Mouse (Mus musculus) liver, embryonic 16.5 days (tissue): Measurements from ENCODE around the gene Erf. TPM values are rescaled to one million over a fixed set of nuclear protein-coding genes. Genes with fewer than 3 reads are reported as not detected.

Experiments used
- ATAC-seq: fragments of 200-750 bp; cut with Nextera tagmentation; 2 replicates; pipeline ENCODE4 v1.8.0; 2017; ENCODE audit warnings: low read depth, mild to moderate bottlenecking, moderate number of reproducible peaks, moderate library complexity
- H3K27ac ChIP-seq: fragments of 300-500 bp; sonication (generic); 2 replicates; pipeline ENCODE4 v1.5.1; 2014; ENCODE audit warnings: mild to moderate bottlenecking, low read length
- H3K27me3 ChIP-seq: fragments of 300-500 bp; sonication (generic); 2 replicates; pipeline ENCODE4 v1.6.1; 2014; ENCODE audit warnings: low read depth, low read length, mixed read lengths; ENCODE audit not compliant: control insufficient read depth, insufficient read depth
- H3K36me3 ChIP-seq: fragments of 300-500 bp; sonication (generic); 2 replicates; pipeline ENCODE4 v1.6.1; 2014; ENCODE audit warnings: mild to moderate bottlenecking; ENCODE audit not compliant: control insufficient read depth, insufficient read depth
- H3K4me1 ChIP-seq: fragments of 300-500 bp; sonication (generic); 2 replicates; pipeline ENCODE4 v1.6.1; 2014; ENCODE audit warnings: low read depth, low read length, mixed read lengths; ENCODE audit not compliant: control insufficient read depth
- H3K4me2 ChIP-seq: fragments of 300-500 bp; sonication (generic); 2 replicates; pipeline ENCODE4 v1.6.1; 2014; ENCODE audit warnings: low read depth, low read length, mixed read lengths
- H3K4me3 ChIP-seq: fragments of 300-500 bp; sonication (generic); 2 replicates; pipeline ENCODE4 v1.5.1; 2014; ENCODE audit warnings: low read depth, mild to moderate bottlenecking, low read length
- H3K9ac ChIP-seq: fragments of 300-500 bp; sonication (generic); 2 replicates; pipeline ENCODE4 v1.6.1; 2014; ENCODE audit warnings: low read depth, low read length
- H3K9me3 ChIP-seq: fragments of 300-500 bp; sonication (generic); replicated peaks from 2 replicates; pipeline ENCODE4 v1.6.1; 2016; ENCODE audit warnings: low read length; ENCODE audit not compliant: control insufficient read depth
- WGBS: fragments of 180-500 bp; shearing (Covaris S2); extraction: QIAGEN DNeasy Blood & Tissue Kit; methylation state at CpG from one replicate; pipeline ENCODE4 v1.1.7; 2014; ENCODE audit not compliant: insufficient replicate concordance; 5-methylcytosine and 5-hydroxymethylcytosine counted together
- polyA plus RNA-seq: library from polyadenylated mRNA; unstranded; fragments of >200 nt; fragmentation: Nextera tagmentation; extraction: Ambion mirVana; gene quantifications from 2 replicates; pipeline ENCODE4 v1.2.1, GENCODE M21; 2015

The Erf gene
- polyA plus RNA-seq, result 3.4 and 3.6 TPM in 2 replicates

- H3K27ac ChIP-seq, result peak within 1 kb of the TSS; percentile 84
- under 1% methylated on average over 62 of the region's 81 CpGs for WGBS
Measured at GRCm38 (mm10) chr7:25250141-25250972, at the start of gene Erf. Gene Erf (minus strand): TSS chr7:25250761.

GRCm38 (mm10) chr7:25297454-25298325 is 47.1 kb upstream of the Erf start, which contains the start of gene Pafah1b3:
Gene Pafah1b3 (minus strand): TSS chr7:25297986.
- Histone ChIP-seq H3K4me1 (peaks cover 19% of the 10 kb centered on the region), H3K36me3 (peaks cover 12% of the 10 kb centered on the region), H3K4me3 (peak within 1 kb of the TSS; percentile 73), H3K27me3 (no peaks in the 10 kb centered on the region), H3K4me2 (peak within 1 kb of the TSS; percentile 88), H3K9ac (peak within 1 kb of the TSS; percentile 77), H3K27ac (peak within 1 kb of the TSS; percentile 75), H3K9me3 (no peaks in the 10 kb centered on the region)
- ATAC-seq, result peak; percentile 88
- WGBS, result under 1% methylated on average over 51 of the region's 52 CpGs

More at GRCm38 (mm10) chr7:25250141-25250972, at the start of gene Erf:
- Histone ChIP-seq H3K9ac (peak within 1 kb of the TSS; percentile 85), H3K9me3 (no peaks in the 10 kb centered on the region), H3K4me2 (peak within 1 kb of the TSS; percentile 97), H3K4me1 (peaks cover 44% of the 10 kb centered on the region), H3K4me3 (peak within 1 kb of the TSS; percentile 82), H3K27me3 (no peaks in the 10 kb centered on the region), H3K36me3 (no peaks in the 10 kb centered on the region)
- ATAC-seq, result peak; percentile 87

- Histone ChIP-seq H3K36me3 (peaks cover 19% of the 10 kb centered on the region), H3K4me3 (peak overlapping the region; percentile 73), H3K9ac (peak overlapping the region; percentile 77), H3K4me1 (peaks cover 19% of the 10 kb centered on the region), H3K4me2 (peak overlapping the region; percentile 88), H3K27ac (no peak overlapping the region; the same call in 1 of the 2 replicates), H3K9me3 (no peaks in the 10 kb centered on the region), H3K27me3 (no peaks in the 10 kb centered on the region)
- ATAC-seq, result peak; percentile 7; the same call in 1 of the 2 replicates
- WGBS, result 1% methylated on average over 21 of the region's 21 CpGs
Measured at GRCm38 (mm10) chr7:25296945-25297453, 46.4 kb upstream of the Erf start.

GRCm38 (mm10) chr7:25294960-25295722 is 44.6 kb upstream of the Erf start:
- WGBS, result 78% methylated on average over 12 of the region's 12 CpGs
- no peaks in the 10 kb centered on the region for H3K9me3 ChIP-seq
- peaks cover 36% of the 10 kb centered on the region for H3K36me3 ChIP-seq

GRCm38 (mm10) chr7:25294495-25294894 is 43.9 kb upstream of the Erf start:
- H3K4me3 ChIP-seq, result no peak overlapping the region
- no peak overlapping the region for H3K4me2 ChIP-seq
- no peaks in the 10 kb centered on the region for H3K9me3 ChIP-seq
- ATAC-seq, result no peak
- peaks cover 42% of the 10 kb centered on the region for H3K36me3 ChIP-seq
- H3K4me1 ChIP-seq, result peaks cover 19% of the 10 kb centered on the region
- H3K27me3 ChIP-seq, result no peaks in the 10 kb centered on the region
- H3K27ac ChIP-seq, result no peak overlapping the region
- no peak overlapping the region for H3K9ac ChIP-seq
- WGBS, result 78% methylated on average over 4 of the region's 4 CpGs

More at GRCm38 (mm10) chr7:25294960-25295722, 44.6 kb upstream of the Erf start:
- H3K27me3 ChIP-seq, result no peaks in the 10 kb centered on the region
- peaks cover 19% of the 10 kb centered on the region for H3K4me1 ChIP-seq
- no peak overlapping the region for H3K4me2 ChIP-seq
- H3K9ac ChIP-seq, result no peak overlapping the region
- no peak overlapping the region for H3K27ac ChIP-seq
- no peak for ATAC-seq
- H3K4me3 ChIP-seq, result no peak overlapping the region

- no peaks in the 10 kb centered on the region for H3K9me3 ChIP-seq
- peaks cover 55% of the 10 kb centered on the region for H3K36me3 ChIP-seq
- H3K27me3 ChIP-seq, result no peaks in the 10 kb centered on the region
- WGBS, result 92% methylated on average over 10 of the region's 10 CpGs
- peaks cover 19% of the 10 kb centered on the region for H3K4me1 ChIP-seq
- no peak for ATAC-seq
- no peak overlapping the region for H3K4me3 ChIP-seq
- no peak overlapping the region for H3K27ac ChIP-seq
- no peak overlapping the region for H3K4me2 ChIP-seq
- H3K9ac ChIP-seq, result no peak overlapping the region
Measured at GRCm38 (mm10) chr7:25293191-25293739, 42.7 kb upstream of the Erf start.

GRCm38 (mm10) chr7:25292107-25292506 is 41.5 kb upstream of the Erf start:
- Histone ChIP-seq H3K9me3 (no peaks in the 10 kb centered on the region), H3K9ac (no peak overlapping the region), H3K36me3 (peaks cover 66% of the 10 kb centered on the region), H3K4me3 (no peak overlapping the region), H3K27me3 (no peaks in the 10 kb centered on the region), H3K27ac (no peak overlapping the region), H3K4me2 (no peak overlapping the region), H3K4me1 (peaks cover 8% of the 10 kb centered on the region)
- WGBS, result 66% methylated on average over 7 of the region's 7 CpGs
- ATAC-seq, result no peak

- H3K9ac ChIP-seq, result no peak overlapping the region
- H3K36me3 ChIP-seq, result peaks cover 78% of the 10 kb centered on the region
- no peak overlapping the region for H3K27ac ChIP-seq
- ATAC-seq, result no peak
- 66% methylated on average over 2 of the region's 2 CpGs for WGBS
- no peaks in the 10 kb centered on the region for H3K9me3 ChIP-seq
- H3K4me2 ChIP-seq, result no peak overlapping the region
- H3K4me1 ChIP-seq, result no peaks in the 10 kb centered on the region
- H3K27me3 ChIP-seq, result no peaks in the 10 kb centered on the region
- no peak overlapping the region for H3K4me3 ChIP-seq
Measured at GRCm38 (mm10) chr7:25290911-25291310, 40.4 kb upstream of the Erf start.
